Mouse (Mus musculus) liver, adult 2 months (tissue): ENCODE data around the gene 9430038I01Rik. TPM values are rescaled to one million over a fixed set of nuclear protein-coding genes. Genes with fewer than 3 reads are reported as not detected.
A peak's percentile ranks its signal among the peaks of the same experiment; 100 is the strongest.

Source experiments
- DNase-seq: peaks from one replicate; pipeline ENCODE4 v3.0.0-alpha.2; 2011; ENCODE audit warnings: low read depth, low spot score; ENCODE audit errors: extremely low read depth
- H3K27ac ChIP-seq: fragments of 200-500 bp; replicated peaks from 2 replicates; pipeline ENCODE4 v1.5.1; 2012; ENCODE audit warnings: low read depth, mild to moderate bottlenecking, control low read depth, inconsistent platforms, low read length; ENCODE audit not compliant: insufficient read depth
- H3K27me3 ChIP-seq: fragments of 200-500 bp; 2 replicates; pipeline ENCODE4 v1.6.1; 2012; ENCODE audit warnings: mild to moderate bottlenecking, moderate library complexity, low read length, inconsistent platforms; ENCODE audit not compliant: control insufficient read depth, insufficient read depth
- H3K36me3 ChIP-seq: fragments of 200-500 bp; 2 replicates; pipeline ENCODE4 v1.6.1; 2012; ENCODE audit warnings: low read length, inconsistent platforms; ENCODE audit not compliant: control insufficient read depth, insufficient read depth
- H3K4me1 ChIP-seq: fragments of 200-500 bp; 2 replicates; pipeline ENCODE4 v1.6.1; 2011; ENCODE audit warnings: low read length; ENCODE audit not compliant: control insufficient read depth, insufficient read depth
- H3K4me3 ChIP-seq: fragments of 200-500 bp; 2 replicates; pipeline ENCODE4 v1.5.1; 2011; ENCODE audit warnings: low read depth, mild to moderate bottlenecking, control low read depth, low read length, moderate library complexity; ENCODE audit not compliant: insufficient read depth
- H3K79me2 ChIP-seq: fragments of 200-500 bp; 2 replicates; pipeline ENCODE4 v1.6.1; 2012; ENCODE audit warnings: inconsistent platforms, mild to moderate bottlenecking, low read length, moderate library complexity; ENCODE audit not compliant: control insufficient read depth, insufficient read depth
- H3K9ac ChIP-seq: fragments of 200-500 bp; 2 replicates; pipeline ENCODE4 v1.6.1; 2012; ENCODE audit warnings: low read depth, mild to moderate bottlenecking, control low read depth, inconsistent platforms, low read length
- CTCF ChIP-seq: fragments of 200-500 bp; IDR thresholded peaks from 2 replicates; pipeline ENCODE4 v1.5.1; 2011; ENCODE audit warnings: low read depth, low read length, control low read depth
- POLR2A ChIP-seq: fragments of 200-500 bp; IDR thresholded peaks from 2 replicates; pipeline ENCODE4 v1.6.1; 2011; ENCODE audit warnings: low read length, control low read depth; ENCODE audit not compliant: insufficient read depth; ENCODE audit errors: extremely low read depth
- WGBS: fragments of 180-500 bp; shearing (Covaris S2); methylation state at CpG from one replicate; pipeline ENCODE4 v1.1.7; 2018; 5-methylcytosine and 5-hydroxymethylcytosine counted together
- polyA plus RNA-seq: library from polyadenylated mRNA; depleted of rRNA; stranded (reverse); fragments of >200 nt; gene quantifications from 2 replicates; pipeline ENCODE4 v1.2.3, GENCODE M21; 2012
- total RNA-seq: library from RNA; depleted of rRNA; stranded (reverse); fragments of >200 nt; gene quantifications from 2 replicates; pipeline ENCODE4 v1.2.3, GENCODE M21; 2014

The 9430038I01Rik gene
- total and polyA plus RNA-seq, 2 experiments, result 13.3 to 15.7 TPM

- TF ChIP-seq CTCF (no peak), POLR2A (peak; percentile 79; the same call in 1 of the 2 replicates)
- peaks cover 15% of the 10 kb centered on the region; the same call in 1 of the 2 replicates for H3K79me2 ChIP-seq
- H3K4me3 ChIP-seq, result peak within 1 kb of the TSS; percentile 65
- H3K4me1 ChIP-seq, result peaks cover 5% of the 10 kb centered on the region
- no peaks in the 10 kb centered on the region for H3K36me3 ChIP-seq
- H3K27ac ChIP-seq, result peak within 1 kb of the TSS; percentile 40
- peak within 1 kb of the TSS; percentile 86 for H3K9ac ChIP-seq
- 1% methylated on average over 69 of the region's 69 CpGs for WGBS
- peak; percentile 85 for DNase-seq
- no peaks in the 10 kb centered on the region for H3K27me3 ChIP-seq
Measured at GRCm38 (mm10) chr7:137437440-137438178, 27.0 kb upstream of the 9430038I01Rik start, which contains the start of gene Glrx3. Glrx3 (plus strand) TSS chr7:137437614.

- Histone ChIP-seq H3K27ac (no peak overlapping the region), H3K79me2 (peaks cover 11% of the 10 kb centered on the region; the same call in 1 of the 2 replicates), H3K4me3 (no peak overlapping the region), H3K9ac (no peak overlapping the region), H3K4me1 (0 out of 2 replicates have a peak, but pooled peaks cover 5% of the 10 kb centered on the region), H3K27me3 (no peaks in the 10 kb centered on the region), H3K36me3 (no peaks in the 10 kb centered on the region)
- no peak for DNase-seq
- 78% methylated on average over 6 of the region's 6 CpGs for WGBS
- TF ChIP-seq CTCF (no peak), POLR2A (no peak)
Measured at GRCm38 (mm10) chr7:137436901-137437300, 26.3 kb upstream of the 9430038I01Rik start.

GRCm38 (mm10) chr7:137431769-137432603 is 21.4 kb upstream of the 9430038I01Rik start:
- no peak for DNase-seq
- WGBS, result 68% methylated on average over 13 of the region's 13 CpGs

GRCm38 (mm10) chr7:137426693-137427092 is 16.1 kb upstream of the 9430038I01Rik start:
- H3K4me1 ChIP-seq, result no peaks in the 10 kb centered on the region
- 68% methylated on average over 4 of the region's 4 CpGs for WGBS
- no peaks in the 10 kb centered on the region for H3K36me3 ChIP-seq
- H3K27me3 ChIP-seq, result no peaks in the 10 kb centered on the region
- H3K4me3 ChIP-seq, result no peak overlapping the region
- H3K9ac ChIP-seq, result no peak overlapping the region
- H3K79me2 ChIP-seq, result no peaks in the 10 kb centered on the region
- TF ChIP-seq POLR2A, result no peak
- no peak for TF ChIP-seq CTCF
- no peak for DNase-seq
- H3K27ac ChIP-seq, result no peak overlapping the region

More at GRCm38 (mm10) chr7:137431769-137432603, 21.4 kb upstream of the 9430038I01Rik start:
- Histone ChIP-seq H3K27ac (no peak overlapping the region), H3K4me1 (no peaks in the 10 kb centered on the region), H3K9ac (no peak overlapping the region), H3K36me3 (no peaks in the 10 kb centered on the region), H3K79me2 (no peaks in the 10 kb centered on the region), H3K4me3 (no peak overlapping the region), H3K27me3 (no peaks in the 10 kb centered on the region)
- TF ChIP-seq POLR2A (no peak), CTCF (no peak)

- H3K79me2 ChIP-seq, result no peaks in the 10 kb centered on the region
- H3K27me3 ChIP-seq, result no peaks in the 10 kb centered on the region
- no peak for DNase-seq
- TF ChIP-seq CTCF, result no peak
- TF ChIP-seq POLR2A, result no peak
- H3K9ac ChIP-seq, result no peak overlapping the region
- no peaks in the 10 kb centered on the region for H3K4me1 ChIP-seq
- no peaks in the 10 kb centered on the region for H3K36me3 ChIP-seq
- 91% methylated on average over 4 of the region's 4 CpGs for WGBS
- no peak overlapping the region for H3K27ac ChIP-seq
- H3K4me3 ChIP-seq, result no peak overlapping the region
Measured at GRCm38 (mm10) chr7:137421236-137421635, 10.7 kb upstream of the 9430038I01Rik start.
